Mouse (Mus musculus) stomach, postnatal 0 days (tissue): ENCODE results near the gene Minos1. TPM values are rescaled to one million over a fixed set of nuclear protein-coding genes. Genes with fewer than 3 reads are reported as not detected.
A peak's percentile ranks its signal among the peaks of the same experiment; 100 is the strongest.

Experiments
- ATAC-seq: fragments of 200-750 bp; cut with Nextera tagmentation; 2 replicates; pipeline ENCODE4 v1.8.0; 2017; ENCODE audit not compliant: low FRiP score, low TSS enrichment
- DNase-seq: peaks from one replicate; pipeline ENCODE4 v3.0.0-alpha.2; 2016; ENCODE audit warnings: low spot score
- H3K27ac ChIP-seq: fragments of 300-500 bp; sonication (generic); replicated peaks from 2 replicates; pipeline ENCODE4 v1.5.1; 2014; ENCODE audit warnings: mild to moderate bottlenecking, control low read depth
- H3K27me3 ChIP-seq: fragments of 300-500 bp; sonication (generic); 2 replicates; pipeline ENCODE4 v1.6.1; 2014; ENCODE audit warnings: low read length; ENCODE audit not compliant: control insufficient read depth, insufficient read depth
- H3K36me3 ChIP-seq: fragments of 300-500 bp; sonication (generic); 2 replicates; pipeline ENCODE4 v1.6.1; 2014; ENCODE audit warnings: low read length, mixed read lengths; ENCODE audit not compliant: control insufficient read depth, insufficient read depth
- H3K4me1 ChIP-seq: fragments of 300-500 bp; sonication (generic); replicated peaks from 2 replicates; pipeline ENCODE4 v1.6.1; 2014; ENCODE audit warnings: antibody characterized with exemption; ENCODE audit not compliant: control insufficient read depth, insufficient read depth
- H3K4me2 ChIP-seq: fragments of 300-500 bp; sonication (generic); replicated peaks from 2 replicates; pipeline ENCODE4 v1.6.1; 2014; ENCODE audit warnings: low read depth, mild to moderate bottlenecking, control low read depth, moderate library complexity
- H3K4me3 ChIP-seq: fragments of 300-500 bp; sonication (generic); 2 replicates; pipeline ENCODE4 v1.5.1; 2014; ENCODE audit warnings: low read depth, low read length, control low read depth
- H3K9ac ChIP-seq: fragments of 300-500 bp; sonication (generic); 2 replicates; pipeline ENCODE4 v1.6.1; 2014; ENCODE audit warnings: mild to moderate bottlenecking, low read length, control low read depth, mixed read lengths
- H3K9me3 ChIP-seq: fragments of 300-500 bp; sonication (generic); 2 replicates; pipeline ENCODE4 v1.6.1; 2016; ENCODE audit warnings: low read length; ENCODE audit not compliant: control insufficient read depth
- CTCF ChIP-seq: IDR thresholded peaks from 2 replicates; pipeline ENCODE4 v1.5.1; 2016; ENCODE audit warnings: antibody characterized with exemption, low read depth, mild to moderate bottlenecking, moderate library complexity
- EP300 ChIP-seq: optimal IDR thresholded peaks from 2 replicates; pipeline ENCODE3; 2016; ENCODE audit warnings: antibody characterized with exemption
- WGBS: fragments of 180-500 bp; shearing (Covaris S2); extraction: QIAGEN DNeasy Blood & Tissue Kit; methylation state at CpG from one replicate; pipeline ENCODE4 v1.1.7; 2014; 5-methylcytosine and 5-hydroxymethylcytosine counted together
- polyA plus RNA-seq: library from polyadenylated mRNA; unstranded; fragments of >200 nt; fragmentation: Nextera tagmentation; extraction: Ambion mirVana; gene quantifications from 2 replicates; pipeline ENCODE4 v1.2.1, GENCODE M21; 2015

Minos1 gene
- polyA plus RNA-seq, 1 experiment from 2014 or later: 588 TPM

DNA sequence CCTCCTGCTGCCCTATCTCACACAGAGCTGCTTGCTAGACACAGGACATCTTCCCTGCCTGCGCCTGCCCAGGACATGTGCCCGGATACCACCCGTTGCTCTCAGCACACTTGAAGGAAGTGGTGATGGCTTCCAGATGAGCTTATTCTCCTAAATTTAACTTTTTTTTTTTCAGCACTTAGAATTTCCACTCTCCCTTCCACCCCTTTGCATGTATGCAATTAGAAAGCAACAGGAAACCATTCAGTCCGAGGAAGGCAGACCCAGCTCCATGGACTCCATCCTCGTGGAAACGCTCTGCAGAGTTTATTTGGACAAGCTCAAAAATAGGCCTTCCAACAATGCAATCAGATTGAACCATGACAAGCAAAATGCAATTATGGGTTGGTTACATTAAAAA, 29.4 kb downstream of the Minos1 start:
- no peak for TF ChIP-seq EP300
- TF ChIP-seq CTCF: no peak
- no peak overlapping the region for H3K4me2 ChIP-seq
- H3K9ac ChIP-seq: no peak overlapping the region
- WGBS: 59% methylated on average over 6 of the region's 6 CpGs
- DNase-seq (no peak), ATAC-seq (no peak)
- H3K9me3 ChIP-seq: no peaks in the 10 kb centered on the region
- H3K36me3 ChIP-seq: peaks cover 15% of the 10 kb centered on the region
- no peaks in the 10 kb centered on the region for H3K4me1 ChIP-seq
- H3K4me3 ChIP-seq: no peak overlapping the region
- no peaks in the 10 kb centered on the region for H3K27me3 ChIP-seq
- no peak overlapping the region for H3K27ac ChIP-seq

DNA sequence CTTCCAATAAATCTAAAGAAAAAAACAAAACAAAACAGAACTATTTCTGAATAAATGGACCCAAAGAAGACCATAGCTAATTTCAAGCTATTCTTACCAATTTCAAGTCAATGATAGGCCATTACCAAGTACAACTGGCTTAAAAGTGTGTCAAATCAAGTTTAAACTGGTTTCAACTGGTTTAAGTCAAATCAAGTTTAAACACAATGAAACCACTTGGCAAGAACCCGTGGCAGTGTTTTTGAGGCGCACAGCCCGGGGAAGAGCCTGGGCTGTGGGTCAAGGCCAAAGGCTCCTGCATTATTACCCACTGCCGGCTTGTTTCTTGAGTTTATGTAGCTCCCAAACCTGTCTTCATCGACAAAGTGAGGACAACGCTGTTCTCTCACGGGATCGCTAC, 30.6 kb downstream of the Minos1 start:
- no peak for ATAC-seq
- DNase-seq: no peak
- no peak overlapping the region for H3K27ac ChIP-seq
- peaks cover 2% of the 10 kb centered on the region for H3K4me1 ChIP-seq
- no peak overlapping the region for H3K9ac ChIP-seq
- peaks cover 15% of the 10 kb centered on the region for H3K36me3 ChIP-seq
- 81% methylated on average over 8 of the region's 8 CpGs for WGBS
- no peak overlapping the region for H3K4me3 ChIP-seq
- no peak overlapping the region for H3K4me2 ChIP-seq
- H3K9me3 ChIP-seq: no peaks in the 10 kb centered on the region
- no peaks in the 10 kb centered on the region for H3K27me3 ChIP-seq
- no peak for TF ChIP-seq EP300
- TF ChIP-seq CTCF: no peak

DNA sequence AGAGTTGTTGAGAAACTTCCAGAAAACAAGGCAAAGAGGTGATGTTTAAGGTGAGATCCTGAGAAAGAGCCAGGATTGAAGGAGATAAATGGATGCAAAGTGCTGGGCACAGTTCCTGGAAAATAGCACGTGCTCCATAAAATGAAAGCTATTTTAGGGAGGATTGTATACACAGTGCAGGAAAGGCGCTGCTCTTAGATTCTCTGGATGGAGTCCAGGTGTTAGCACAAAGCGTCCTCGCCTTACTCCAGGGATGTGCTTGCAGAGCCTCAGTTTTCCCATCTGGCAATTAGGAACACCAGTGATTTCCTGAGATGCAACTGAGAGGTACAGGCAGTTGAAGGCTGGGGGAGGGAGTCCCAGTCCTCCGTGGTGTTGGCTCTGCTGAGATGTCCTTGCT, 34.7 kb downstream of the Minos1 start:
- no peak overlapping the region for H3K9ac ChIP-seq
- H3K36me3 ChIP-seq: no peaks in the 10 kb centered on the region
- 18% methylated on average over 5 of the region's 5 CpGs for WGBS
- no peaks in the 10 kb centered on the region for H3K27me3 ChIP-seq
- DNase-seq: no peak
- 0 out of 2 replicates have a peak, but pooled peaks cover 3% of the 10 kb centered on the region for H3K9me3 ChIP-seq
- peak overlapping the region; percentile 69 for H3K27ac ChIP-seq
- H3K4me2 ChIP-seq: no peak overlapping the region
- no peak overlapping the region for H3K4me3 ChIP-seq
- TF ChIP-seq EP300 (no peak), CTCF (no peak)
- ATAC-seq: peak; percentile 61; the same call in 1 of the 2 replicates
- peaks cover 5% of the 10 kb centered on the region for H3K4me1 ChIP-seq

DNA sequence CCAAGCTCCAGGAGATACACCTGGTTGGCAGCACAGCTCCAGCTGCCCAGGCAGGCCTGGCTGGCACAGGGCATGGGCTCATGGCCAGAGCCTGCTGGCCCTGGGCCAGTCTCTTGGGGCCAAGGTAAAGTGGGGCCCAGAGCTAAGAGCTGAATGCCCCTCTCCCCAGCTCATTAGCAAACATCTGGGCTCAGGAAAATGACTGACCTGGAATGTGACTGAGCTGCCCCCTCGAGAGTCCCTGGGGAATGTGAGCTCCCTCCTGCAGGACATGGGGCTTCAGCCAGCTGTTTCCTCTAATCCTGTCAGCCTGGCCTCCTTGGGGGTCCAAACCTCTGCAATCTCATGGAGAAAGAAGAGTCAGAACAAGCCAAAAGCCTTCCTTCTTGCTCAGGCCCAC, 35.5 kb downstream of the Minos1 start:
- no peak overlapping the region for H3K9ac ChIP-seq
- H3K9me3 ChIP-seq: 0 out of 2 replicates have a peak, but pooled peaks cover 3% of the 10 kb centered on the region
- H3K4me2 ChIP-seq: no peak overlapping the region
- H3K27ac ChIP-seq: peak overlapping the region; percentile 69
- H3K4me1 ChIP-seq: peaks cover 10% of the 10 kb centered on the region
- ATAC-seq (no peak), DNase-seq (no peak)
- WGBS: 11% methylated on average over 1 of the region's 1 CpGs
- no peaks in the 10 kb centered on the region for H3K27me3 ChIP-seq
- H3K36me3 ChIP-seq: no peaks in the 10 kb centered on the region
- no peak overlapping the region for H3K4me3 ChIP-seq
- TF ChIP-seq EP300 (no peak), CTCF (no peak)

DNA sequence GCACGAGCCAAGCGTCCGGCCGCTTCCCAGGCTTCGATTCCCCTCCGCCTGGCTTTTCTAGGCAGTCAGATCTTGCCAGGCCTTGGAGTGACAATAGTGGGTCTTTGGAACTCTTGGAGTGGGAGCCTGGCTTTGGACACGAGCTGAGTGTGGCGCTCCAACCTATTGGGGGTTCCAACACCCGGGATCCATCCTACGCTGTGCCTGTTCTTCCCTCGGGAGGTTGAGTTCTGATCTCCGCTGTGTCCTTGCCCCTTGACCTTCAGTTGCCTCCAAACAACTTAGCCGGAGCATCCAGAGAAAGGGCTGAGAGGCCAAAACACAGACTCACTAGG, 37.8 kb downstream of the Minos1 start:
- H3K36me3 ChIP-seq: no peaks in the 10 kb centered on the region
- 0 out of 2 replicates have a peak, but pooled peaks cover 3% of the 10 kb centered on the region for H3K9me3 ChIP-seq
- TF ChIP-seq EP300 (no peak), CTCF (no peak)
- ATAC-seq: no peak
- 27% methylated on average over 13 of the region's 13 CpGs for WGBS
- H3K27me3 ChIP-seq: no peaks in the 10 kb centered on the region
- peak overlapping the region; percentile 30; the same call in 1 of the 2 replicates for H3K27ac ChIP-seq
- peaks cover 10% of the 10 kb centered on the region for H3K4me1 ChIP-seq
- peak overlapping the region; percentile 97 for H3K4me2 ChIP-seq
- no peak for DNase-seq
- H3K9ac ChIP-seq: peak overlapping the region; percentile 85; the same call in 1 of the 2 replicates
- H3K4me3 ChIP-seq: peak overlapping the region; percentile 81

DNA sequence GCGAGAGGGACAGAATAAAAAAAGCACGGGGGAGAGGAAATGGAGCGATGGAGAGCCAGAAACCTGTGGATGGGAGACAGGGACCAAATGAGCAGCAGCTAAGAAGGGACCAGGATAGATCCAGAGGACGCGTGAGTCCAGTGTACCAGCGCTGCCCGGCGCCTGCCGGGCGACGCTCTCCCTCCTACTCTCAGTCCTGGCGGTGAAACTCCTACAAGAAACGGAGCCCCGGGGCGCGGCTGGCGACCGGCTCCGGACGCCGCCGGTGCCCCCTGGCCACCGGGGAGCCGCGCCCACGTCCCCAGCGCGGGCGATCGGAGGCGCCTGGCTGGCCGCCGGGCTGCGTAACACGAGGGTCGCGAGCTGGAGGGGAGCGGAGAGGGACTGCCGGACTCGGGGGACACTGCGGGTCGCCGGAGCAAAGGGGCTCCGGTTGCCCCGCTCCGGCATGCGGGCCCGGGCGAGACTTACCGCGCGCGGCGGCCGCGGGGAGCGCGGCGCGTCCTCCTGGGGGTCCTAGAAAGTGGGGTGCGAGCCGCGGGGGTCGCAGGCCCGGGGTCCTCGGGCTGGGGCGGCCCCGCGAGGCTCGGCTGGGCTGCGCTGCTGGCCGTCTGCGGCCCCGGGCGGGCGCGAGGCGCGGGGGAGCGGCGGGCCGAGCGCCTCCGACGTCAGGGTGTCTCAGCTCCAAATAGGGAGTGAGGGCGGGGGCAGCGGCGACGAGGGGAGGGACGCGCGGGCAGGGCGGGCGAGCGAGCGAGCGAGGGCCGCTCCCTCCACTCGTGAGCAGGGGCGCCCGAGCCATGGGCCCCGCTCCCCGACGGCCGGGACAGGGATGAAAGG, 38.3 kb downstream of the Minos1 start, which contains the start of gene Nbl1:
Gene Nbl1 (minus strand): TSS at position 638 of the 840 bp plus-strand sequence.
- H3K4me3 ChIP-seq: peak within 1 kb of the TSS; percentile 81
- peak within 1 kb of the TSS; percentile 97 for H3K4me2 ChIP-seq
- peak within 1 kb of the TSS; percentile 85 for H3K9ac ChIP-seq
- peak; percentile 77 for DNase-seq
- H3K4me1 ChIP-seq: peaks cover 10% of the 10 kb centered on the region
- H3K27ac ChIP-seq: peak within 1 kb of the TSS; percentile 77
- no peaks in the 10 kb centered on the region for H3K27me3 ChIP-seq
- WGBS: under 1% methylated on average over 89 of the region's 105 CpGs
- TF ChIP-seq CTCF (no peak), EP300 (no peak)
- peak; percentile 48 for ATAC-seq
- no peaks in the 10 kb centered on the region for H3K36me3 ChIP-seq
- 0 out of 2 replicates have a peak, but pooled peaks cover 3% of the 10 kb centered on the region for H3K9me3 ChIP-seq
